Mouse (Mus musculus) myocyte (in vitro differentiated cells): ENCODE results near the gene Zan. TPM values are rescaled to one million over a fixed set of nuclear protein-coding genes. Genes with fewer than 3 reads are reported as not detected.

ENCODE experiments used
- H3K27me3 ChIP-seq: one replicate; pipeline ENCODE4 v1.6.1; 2011; ENCODE audit not compliant: control insufficient read depth, insufficient read depth, insufficient read length
- H3K36me3 ChIP-seq: one replicate; pipeline ENCODE4 v1.6.1; 2011; ENCODE audit not compliant: control insufficient read depth, insufficient read depth
- H3K4me2 ChIP-seq: one replicate; pipeline ENCODE4 v1.6.1; 2011; ENCODE audit warnings: low read depth, control low read depth
- H3K4me3 ChIP-seq: one replicate; pipeline ENCODE4 v1.5.1; 2011; ENCODE audit warnings: mild to moderate bottlenecking, control low read depth, moderate library complexity
- H3K79me2 ChIP-seq: one replicate; pipeline ENCODE4 v1.6.1; 2011; ENCODE audit not compliant: control insufficient read depth, insufficient read depth
- H3ac ChIP-seq: one replicate; pipeline ENCODE4 v1.6.1; 2011; ENCODE audit not compliant: control insufficient read depth, insufficient read length
- CEBPB ChIP-seq: IDR thresholded peaks from 2 replicates; pipeline ENCODE4 v1.6.1; 2011; ENCODE audit warnings: mild to moderate bottlenecking, moderate library complexity; ENCODE audit not compliant: poor library complexity, insufficient read depth, severe bottlenecking
- E2F4 ChIP-seq: IDR thresholded peaks from one replicate; pipeline ENCODE4 v1.6.1; 2011; ENCODE audit warnings: mild to moderate bottlenecking, control low read depth, moderate library complexity; ENCODE audit not compliant: insufficient read depth
- MAX ChIP-seq: IDR thresholded peaks from one replicate; pipeline ENCODE4 v1.6.1; 2011; ENCODE audit warnings: low read depth, mild to moderate bottlenecking, control low read depth
- MYOD1 ChIP-seq, 3 experiments: IDR thresholded peaks; one replicate each; pipeline ENCODE4 v1.6.1; 2011; ENCODE audit warnings: control low read depth in 2 of 3, low read depth in 2 of 3, mild to moderate bottlenecking in 2 of 3, moderate library complexity in 1 of 3; ENCODE audit not compliant: insufficient read length in 2 of 3, control insufficient read depth in 1 of 3
- MYOG ChIP-seq, 3 experiments: IDR thresholded peaks; one replicate each; pipeline ENCODE4 v1.6.1; 2011; ENCODE audit warnings: control low read depth in 2 of 3, low read depth in 2 of 3, mild to moderate bottlenecking in 2 of 3; ENCODE audit not compliant: insufficient read length in 2 of 3, control insufficient read depth in 1 of 3, insufficient read depth in 1 of 3
- POLR2A ChIP-seq: IDR thresholded peaks from one replicate; pipeline ENCODE4 v1.6.1; 2011; ENCODE audit warnings: low read depth, mild to moderate bottlenecking, control low read depth, moderate library complexity; ENCODE audit not compliant: insufficient read length
- POLR2AphosphoS2 ChIP-seq: IDR thresholded peaks from one replicate; pipeline ENCODE4 v1.6.1; 2011; ENCODE audit warnings: low read depth, control low read depth; ENCODE audit not compliant: insufficient read length
- REST ChIP-seq: IDR thresholded peaks from one replicate; pipeline ENCODE4 v1.6.1; 2011; ENCODE audit warnings: mild to moderate bottlenecking, control low read depth, moderate library complexity; ENCODE audit not compliant: insufficient read depth, insufficient read length
- SRF ChIP-seq: IDR thresholded peaks from one replicate; pipeline ENCODE4 v1.6.1; 2011; ENCODE audit warnings: low read depth; ENCODE audit not compliant: control insufficient read depth, insufficient read length
- TCF12 ChIP-seq: IDR thresholded peaks from one replicate; pipeline ENCODE4 v1.6.1; 2011; ENCODE audit warnings: mild to moderate bottlenecking, control low read depth; ENCODE audit not compliant: poor library complexity, insufficient read depth, severe bottlenecking
- TCF3 ChIP-seq: IDR thresholded peaks from one replicate; pipeline ENCODE4 v1.6.1; 2011; ENCODE audit warnings: low read depth, control low read depth; ENCODE audit not compliant: insufficient read length
- USF1 ChIP-seq: IDR thresholded peaks from one replicate; pipeline ENCODE4 v1.6.1; 2011; ENCODE audit warnings: low read depth, mild to moderate bottlenecking, control low read depth, moderate library complexity
- polyA plus RNA-seq: library from polyadenylated mRNA; unstranded; fragments of >200 nt; fragmentation: generic; extraction: Trizol; gene quantifications from one replicate; pipeline ENCODE4 v1.2.1, GENCODE M21; 2012; ENCODE audit warnings: missing spikeins

Gene Zan
- polyA plus RNA-seq, 1 experiment: 0.01 TPM

DNA sequence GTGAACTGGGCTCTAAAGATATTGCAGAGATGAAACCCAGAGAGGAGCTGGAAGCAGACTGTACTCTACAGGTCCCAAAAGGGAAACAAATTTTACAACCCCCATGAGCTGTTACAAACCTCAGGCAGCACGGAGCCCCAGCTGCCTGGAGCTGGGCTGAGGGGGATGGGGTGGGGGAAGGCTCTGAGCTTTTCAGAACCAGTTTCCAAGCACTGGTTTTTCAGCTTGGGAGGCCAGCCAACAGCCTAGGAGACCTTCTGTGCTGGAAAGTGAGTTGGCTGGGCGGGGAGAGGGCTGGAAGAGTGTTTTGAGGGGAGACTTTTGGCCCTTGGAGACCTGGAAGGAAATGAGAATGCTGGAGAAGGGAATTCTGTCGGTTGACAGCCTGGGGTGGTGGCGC lies 14.7 kb upstream of the Zan start:
- no peak overlapping the region for H3ac ChIP-seq

DNA sequence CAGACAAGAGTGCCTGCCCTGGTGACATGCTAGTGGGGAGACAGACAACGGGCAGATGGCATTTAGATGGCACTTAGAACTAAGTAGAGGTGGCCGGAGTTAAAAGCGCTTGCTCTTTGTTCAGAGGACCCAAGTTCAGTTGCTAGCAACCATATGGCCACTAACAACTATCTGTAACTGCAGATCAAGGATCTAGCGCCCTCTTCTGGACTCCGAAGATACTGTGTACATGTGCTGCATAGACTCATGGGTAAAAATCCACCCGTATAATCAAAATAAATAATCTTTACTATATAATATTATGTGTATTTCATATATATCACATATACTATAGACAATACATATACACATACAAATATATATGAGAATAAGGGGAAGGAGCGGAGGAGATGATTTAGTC lies 10.8 kb upstream of the Zan start:
- H3K4me3 ChIP-seq: no peak overlapping the region
- peaks cover 62% of the 10 kb centered on the region for H3K27me3 ChIP-seq
- TF ChIP-seq CEBPB (no peak), REST (no peak), USF1 (no peak), POLR2AphosphoS2 (no peak), TCF3 (no peak), MAX (no peak), E2F4 (no peak), MYOG (IDR thresholded peaks at IDR 0.05; ENCODE audit: control insufficient read depth in 1 of 3, insufficient read depth in 1 of 3, insufficient read length in 2 of 3, low read depth in 2 of 3) (no peak), SRF (no peak), MYOD1 (IDR thresholded peaks at IDR 0.05; ENCODE audit: control insufficient read depth in 1 of 3, insufficient read length in 2 of 3, low read depth in 2 of 3) (no peak), POLR2A (no peak), TCF12 (no peak)
- H3ac ChIP-seq: no peak overlapping the region
- H3K4me2 ChIP-seq: no peak overlapping the region
- no peaks in the 10 kb centered on the region for H3K36me3 ChIP-seq
- no peaks in the 10 kb centered on the region for H3K79me2 ChIP-seq

More for the DNA sequence above, 14.7 kb upstream of the Zan start:
- TF ChIP-seq MAX (no peak), SRF (no peak), E2F4 (no peak), POLR2AphosphoS2 (no peak), MYOG (IDR thresholded peaks at IDR 0.05; ENCODE audit: control insufficient read depth in 1 of 3, insufficient read depth in 1 of 3, insufficient read length in 2 of 3, low read depth in 2 of 3) (no peak), REST (no peak), TCF3 (no peak), MYOD1 (IDR thresholded peaks at IDR 0.05; ENCODE audit: control insufficient read depth in 1 of 3, insufficient read length in 2 of 3, low read depth in 2 of 3) (no peak), CEBPB (no peak), USF1 (no peak), POLR2A (no peak), TCF12 (no peak)
- Histone ChIP-seq H3K27me3 (peaks cover 42% of the 10 kb centered on the region), H3K36me3 (no peaks in the 10 kb centered on the region), H3K4me3 (no peak overlapping the region), H3K79me2 (no peaks in the 10 kb centered on the region), H3K4me2 (no peak overlapping the region)

DNA sequence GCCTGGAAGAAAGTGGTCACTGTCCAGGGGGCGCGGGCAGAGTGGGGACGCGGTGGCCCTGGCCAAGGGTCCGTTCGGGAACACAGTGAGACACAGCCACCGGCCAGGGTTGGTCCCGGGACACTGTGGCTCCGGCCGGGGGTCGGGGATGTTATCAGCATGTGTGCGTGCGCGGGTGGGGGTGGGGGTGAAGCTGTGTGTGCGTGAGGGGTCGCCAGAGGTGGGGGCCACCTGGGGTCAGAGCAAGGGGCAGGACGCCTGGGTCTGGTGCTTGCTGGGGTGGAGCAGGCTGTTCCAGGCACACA lies 8.9 kb upstream of the Zan start:
- H3K4me2 ChIP-seq: no peak overlapping the region
- no peak overlapping the region for H3K4me3 ChIP-seq
- H3K36me3 ChIP-seq: no peaks in the 10 kb centered on the region
- H3K79me2 ChIP-seq: no peaks in the 10 kb centered on the region
- TF ChIP-seq MYOD1 (IDR thresholded peaks at IDR 0.05; ENCODE audit: control insufficient read depth in 1 of 3, insufficient read length in 2 of 3, low read depth in 2 of 3) (no peak), MYOG (IDR thresholded peaks at IDR 0.05; ENCODE audit: control insufficient read depth in 1 of 3, insufficient read depth in 1 of 3, insufficient read length in 2 of 3, low read depth in 2 of 3) (no peak), POLR2A (no peak), POLR2AphosphoS2 (no peak)
- no peak overlapping the region for H3ac ChIP-seq
- H3K27me3 ChIP-seq: peaks cover 59% of the 10 kb centered on the region

DNA sequence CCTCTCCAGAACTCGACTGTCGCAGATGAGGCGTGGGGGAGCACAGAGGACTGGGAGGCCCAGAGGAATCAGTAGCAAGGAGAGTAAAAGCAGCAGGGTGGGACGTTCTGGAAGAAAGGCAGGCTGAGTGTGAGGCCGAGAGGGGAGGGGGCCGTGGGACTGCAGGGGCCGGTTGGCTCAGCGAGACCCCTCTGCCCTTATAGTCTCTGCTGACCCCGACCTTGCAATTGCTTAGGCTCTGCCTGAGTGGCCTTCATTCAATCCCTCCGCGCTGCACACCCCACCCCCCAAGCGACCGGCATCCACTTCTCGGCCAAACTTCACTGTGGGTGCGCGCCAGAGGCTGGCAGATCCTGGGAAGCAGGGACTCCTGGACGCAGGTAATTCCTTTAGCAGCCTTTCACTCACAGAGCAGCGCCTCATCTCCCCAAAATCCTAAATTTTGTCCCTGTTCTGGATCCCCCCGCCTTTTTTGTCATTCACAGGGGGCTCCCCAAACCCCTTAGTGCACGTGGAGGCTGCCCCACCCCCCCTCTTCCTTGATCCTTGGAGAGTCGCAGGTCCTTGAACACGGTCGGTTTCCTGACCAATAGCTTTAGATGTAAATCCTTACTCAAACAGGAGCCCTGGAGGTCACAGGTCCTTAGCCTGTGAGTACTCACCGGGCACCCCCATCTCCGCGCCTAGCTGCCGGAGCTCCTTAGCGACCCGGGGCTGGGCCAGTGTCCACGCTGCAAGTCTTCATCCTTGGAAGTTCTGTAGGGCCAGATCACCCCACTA lies 8.4 kb upstream of the Zan start:
- no peak overlapping the region for H3K4me3 ChIP-seq
- H3K4me2 ChIP-seq: no peak overlapping the region
- H3K27me3 ChIP-seq: peaks cover 57% of the 10 kb centered on the region
- no peaks in the 10 kb centered on the region for H3K79me2 ChIP-seq
- H3K36me3 ChIP-seq: no peaks in the 10 kb centered on the region
- no peak overlapping the region for H3ac ChIP-seq
- no peak for TF ChIP-seq POLR2AphosphoS2
- TF ChIP-seq E2F4: no peak
- no peak for TF ChIP-seq MAX
- TF ChIP-seq MYOG (IDR thresholded peaks at IDR 0.05; ENCODE audit: control insufficient read depth in 1 of 3, insufficient read depth in 1 of 3, insufficient read length in 2 of 3, low read depth in 2 of 3): no peak

DNA sequence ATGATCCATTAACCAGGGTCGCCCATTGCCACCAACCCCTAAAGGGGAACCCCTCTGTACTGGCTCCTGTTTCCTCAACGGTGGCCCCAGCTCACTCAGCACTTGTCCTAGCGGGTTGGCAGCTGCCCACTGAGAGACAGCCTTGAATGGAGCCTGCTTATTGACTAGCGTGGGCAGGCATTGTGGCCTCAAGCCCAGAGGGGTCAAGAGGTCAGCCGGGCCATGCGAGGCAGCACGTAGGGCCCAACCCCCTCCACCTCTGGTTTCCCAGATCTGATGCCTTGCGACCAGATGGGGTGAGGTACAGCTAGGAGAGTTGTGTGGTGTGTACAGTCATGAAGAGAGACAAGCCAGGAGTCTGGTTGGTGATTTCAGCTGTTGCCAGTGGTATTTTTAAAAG lies 5.0 kb upstream of the Zan start:
- Histone ChIP-seq H3K79me2 (no peaks in the 10 kb centered on the region), H3K36me3 (no peaks in the 10 kb centered on the region), H3K4me2 (no peak overlapping the region), H3K4me3 (no peak overlapping the region), H3K27me3 (peaks cover 56% of the 10 kb centered on the region), H3ac (no peak overlapping the region)
- TF ChIP-seq USF1: no peak
- no peak for TF ChIP-seq MYOG (IDR thresholded peaks at IDR 0.05; ENCODE audit: control insufficient read depth in 1 of 3, insufficient read depth in 1 of 3, insufficient read length in 2 of 3, low read depth in 2 of 3)
- TF ChIP-seq POLR2A: no peak
- no peak for TF ChIP-seq TCF12
- TF ChIP-seq TCF3: no peak
- TF ChIP-seq SRF: no peak
- no peak for TF ChIP-seq REST
- TF ChIP-seq MAX: no peak
- TF ChIP-seq MYOD1 (IDR thresholded peaks at IDR 0.05; ENCODE audit: control insufficient read depth in 1 of 3, insufficient read length in 2 of 3, low read depth in 2 of 3): no peak
- no peak for TF ChIP-seq CEBPB
- TF ChIP-seq POLR2AphosphoS2: no peak
- TF ChIP-seq E2F4: no peak
